Mouse (Mus musculus): ENCODE results near the gene Pidd1.
A peak's percentile ranks its signal among the peaks of the same experiment; 100 is the strongest.

DNA sequence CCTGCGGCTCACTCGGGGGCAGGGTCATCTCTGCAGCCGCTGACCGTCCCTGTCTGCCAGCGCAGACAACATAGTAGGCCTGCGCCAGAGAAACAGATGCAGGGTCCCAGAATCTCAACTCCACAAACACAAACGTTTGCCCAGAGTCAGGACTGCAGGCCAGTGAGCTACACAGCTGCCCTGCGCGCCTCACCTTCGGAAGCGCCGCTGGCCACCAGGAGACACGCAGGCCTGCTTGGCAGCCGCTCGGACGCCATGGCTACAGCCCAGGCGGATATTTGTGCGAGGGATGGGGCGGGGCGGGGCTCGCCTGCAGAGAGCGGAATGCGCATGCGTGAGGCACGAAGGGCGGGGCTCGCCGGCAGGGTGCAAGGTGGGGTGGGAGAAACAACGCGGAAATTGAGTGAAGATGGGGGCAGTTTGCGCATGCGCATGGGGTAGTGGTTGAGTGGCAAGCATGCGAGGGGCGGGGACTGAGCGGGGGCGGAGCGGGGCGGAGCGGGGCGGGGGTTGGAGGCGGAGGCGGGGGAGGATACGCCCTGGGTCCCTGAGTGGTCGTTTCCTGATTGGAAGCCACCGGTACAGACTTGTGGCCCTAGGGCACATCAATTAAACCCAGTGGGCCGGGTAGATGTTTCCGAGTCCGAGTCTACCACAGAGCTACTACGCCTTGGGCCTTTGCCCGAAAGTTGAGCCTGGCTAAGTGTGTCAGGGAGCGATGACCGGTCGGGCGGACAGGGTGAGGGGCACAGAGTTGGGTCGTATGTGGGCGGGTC, 29.8 kb downstream of the Pidd1 start, which contains the start of gene Gatd1:
- TF ChIP-seq POLR2A (IDR thresholded peaks at IDR 0.05; ENCODE audit: insufficient read depth, low read depth, low read length) (peak; percentile 85), CTCF (IDR thresholded peaks at IDR 0.05) (peak; percentile 50), EP300 (IDR thresholded peaks at IDR 0.05; ENCODE audit: insufficient read depth, low read depth, low read length) (peak; percentile 48; the same call in 1 of the 2 replicates)

Measured in heart, adult 2 months (tissue).